Comparison of ENCODE assay signal across 7 mouse cellular contexts in the genomic region with DNA sequence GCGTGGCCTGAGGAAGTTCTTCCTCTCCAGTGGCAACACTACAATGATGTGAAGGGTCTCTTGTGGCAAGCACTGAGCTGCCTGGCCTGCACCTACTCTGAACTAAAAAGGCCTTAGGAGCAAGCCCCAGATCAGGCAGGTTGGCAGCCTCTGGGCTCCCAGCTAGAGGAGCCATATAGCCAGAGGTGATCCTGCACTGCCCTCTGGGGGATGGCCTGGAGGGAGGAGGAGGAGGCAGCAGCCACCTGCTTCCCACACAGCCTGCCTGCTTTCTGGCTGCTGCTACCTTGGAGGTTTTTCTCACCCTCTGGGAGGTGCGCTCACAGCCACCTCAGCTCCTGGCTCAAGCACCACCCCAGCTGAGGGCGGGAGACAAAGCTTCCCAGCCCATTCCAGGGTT. TPM values are rescaled to one million over a fixed set of nuclear protein-coding genes. Genes with fewer than 3 reads are reported as not detected.
DNase-seq lines count a peak whose midpoint lies in the region; ATAC-seq lines count a peak whose summit lies in the region.

No protein-coding gene starts in this region.

- H3K36me3 ChIP-seq in hindbrain, embryonic 14.5 days (replicated peaks; ENCODE audit: control insufficient read depth, insufficient read depth): no peaks in the 10 kb centered on the region
- H3K36me3 ChIP-seq in midbrain, embryonic 13.5 days: 0 out of 2 replicates have a peak, but pooled peaks cover 1% of the 10 kb centered on the region

- no peaks in the 10 kb centered on the region for H3K27me3 ChIP-seq in hindbrain, embryonic 14.5 days (ENCODE audit: control insufficient read depth, insufficient read depth, low read length)
- peaks cover 10% of the 10 kb centered on the region; the same call in 1 of the 2 replicates for H3K27me3 ChIP-seq in midbrain, embryonic 13.5 days

- no peak overlapping the region for H3K27ac ChIP-seq in hindbrain, embryonic 14.5 days
- H3K27ac ChIP-seq in midbrain, embryonic 13.5 days: 0 out of 2 replicates have a peak overlapping the region, but pooled peaks have one; percentile 20

- no peak overlapping the region for H3K9ac ChIP-seq in hindbrain, embryonic 14.5 days
- 0 out of 2 replicates have a peak overlapping the region, but pooled peaks have one; percentile 2 for H3K9ac ChIP-seq in midbrain, embryonic 13.5 days (replicated peaks)

- no peak overlapping the region for H3K4me2 ChIP-seq in hindbrain, embryonic 14.5 days (replicated peaks)
- no peak overlapping the region for H3K4me2 ChIP-seq in midbrain, embryonic 13.5 days (replicated peaks)

- peaks cover 6% of the 10 kb centered on the region; the same call in 1 of the 2 replicates for H3K4me1 ChIP-seq in hindbrain, embryonic 14.5 days (replicated peaks; ENCODE audit: control insufficient read depth, insufficient read depth, low read length)
- peaks cover 27% of the 10 kb centered on the region for H3K4me1 ChIP-seq in midbrain, embryonic 13.5 days (replicated peaks)

- 21% methylated on average over 3 of the region's 3 CpGs for WGBS in hindbrain, embryonic 14.5 days
- 27% methylated on average over 3 of the region's 3 CpGs for WGBS in midbrain, embryonic 13.5 days

- ATAC-seq in hindbrain, embryonic 14.5 days (ENCODE audit: low FRiP score): peak; percentile 56; the same call in 1 of the 2 replicates
- peak; percentile 46 for ATAC-seq in midbrain, embryonic 13.5 days

- no peak overlapping the region for H3K4me3 ChIP-seq in hindbrain, embryonic 14.5 days (replicated peaks; ENCODE audit: low read length)
- H3K4me3 ChIP-seq in midbrain, embryonic 13.5 days (replicated peaks): no peak overlapping the region

- DNase-seq in retina, postnatal 1 day: peak; percentile 55
- no peak for DNase-seq in retina, embryonic 14.5 days (ENCODE audit: low spot score)
- peak; percentile 49 for DNase-seq in embryo, embryonic 10.5 days (ENCODE audit: low spot score)
- no peak for DNase-seq in hindbrain, embryonic 14.5 days (ENCODE audit: low spot score)
- no peak for DNase-seq in layer of hippocampus, adult 9-11 months
- DNase-seq in spleen, adult 12 weeks (ENCODE audit: low spot score): no peak

- H3K9me3 ChIP-seq in hindbrain, embryonic 14.5 days (ENCODE audit: control insufficient read depth, low read length): no peaks in the 10 kb centered on the region
- no peaks in the 10 kb centered on the region for H3K9me3 ChIP-seq in midbrain, embryonic 13.5 days

RNA-seq across cellular contexts. Expression of gene 7530416G11Rik, which starts 22.4 kb away (rescaled TPM):
- not detected in 2 replicates for polyA plus RNA-seq in hindbrain, embryonic 14.5 days (2014; fragmentation: Nextera tagmentation; extraction: Ambion mirVana)
- polyA plus RNA-seq in midbrain, embryonic 13.5 days (2015; fragmentation: Nextera tagmentation; extraction: Ambion mirVana): not detected in 2 replicates

Comparison
In these comparisons a context has a peak if more than half of its experiments do, and no peak if none do; other contexts are left out.
1. DNase-seq: peak in retina, postnatal 1 day (single experiment) and embryo, embryonic 10.5 days (single experiment); none in retina, embryonic 14.5 days (single experiment), hindbrain, embryonic 14.5 days (single experiment), layer of hippocampus, adult 9-11 months (single experiment) and spleen, adult 12 weeks (single experiment).